Mouse (Mus musculus): ENCODE measurements around the gene Traf3ip1. TPM values are rescaled to one million over a fixed set of nuclear protein-coding genes. Genes with fewer than 3 reads are reported as not detected.
"Not testable (repeated sequence)": the region's sequence is repeated elsewhere in the genome, so short reads cannot be mapped to it uniquely, and the experiment has no call there.

The Traf3ip1 gene
- polyA plus RNA-seq, 1 experiment from 2014 or later: 7.9 TPM

DNA sequence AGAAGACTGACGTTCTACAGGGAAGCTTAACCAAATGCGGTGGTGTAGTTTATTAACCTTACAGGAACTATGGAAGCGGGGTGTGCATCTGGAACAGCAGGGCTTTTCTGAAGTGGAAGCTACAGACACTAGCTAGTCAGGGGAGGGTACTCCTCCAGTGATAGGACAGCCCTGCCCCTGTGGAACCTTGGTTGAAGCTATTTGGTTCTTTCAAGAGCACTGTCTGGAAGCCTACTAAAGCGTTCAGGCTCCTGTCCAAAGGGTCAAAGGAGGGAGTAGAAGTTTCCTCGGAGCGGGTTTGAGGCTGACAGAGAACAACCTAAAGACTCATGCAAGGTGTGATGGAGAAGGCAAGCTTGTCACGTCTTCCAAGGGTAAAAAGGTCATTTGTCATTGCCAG, 34.4 kb upstream of the Traf3ip1 start:
- H3K9me3 ChIP-seq (ENCODE audit: control insufficient read depth, low read length): no peaks in the 10 kb centered on the region
- no peak for DNase-seq (ENCODE audit: low spot score)
- WGBS: 45% methylated on average over 7 of the region's 7 CpGs
- peak overlapping the region; percentile 62 for H3K4me2 ChIP-seq (ENCODE audit: low read depth)
- H3K4me3 ChIP-seq (ENCODE audit: low read depth, low read length): peak overlapping the region; percentile 61; the same call in 1 of the 2 replicates
- 0 out of 2 replicates have a peak, but pooled peaks cover 2% of the 10 kb centered on the region for H3K27me3 ChIP-seq (ENCODE audit: control insufficient read depth, insufficient read depth, low read length)
- ATAC-seq (ENCODE audit: insufficient read depth, low FRiP score, low TSS enrichment): no peak
- H3K9ac ChIP-seq (ENCODE audit: low read length): no peak overlapping the region; the same call in 1 of the 2 replicates
- peaks cover 23% of the 10 kb centered on the region for H3K4me1 ChIP-seq (ENCODE audit: control insufficient read depth, insufficient read depth, low read length)
- no peak overlapping the region for H3K27ac ChIP-seq (ENCODE audit: low read depth, low read length)
- no peaks in the 10 kb centered on the region for H3K36me3 ChIP-seq (ENCODE audit: control insufficient read depth, insufficient read depth, low read length)

DNA sequence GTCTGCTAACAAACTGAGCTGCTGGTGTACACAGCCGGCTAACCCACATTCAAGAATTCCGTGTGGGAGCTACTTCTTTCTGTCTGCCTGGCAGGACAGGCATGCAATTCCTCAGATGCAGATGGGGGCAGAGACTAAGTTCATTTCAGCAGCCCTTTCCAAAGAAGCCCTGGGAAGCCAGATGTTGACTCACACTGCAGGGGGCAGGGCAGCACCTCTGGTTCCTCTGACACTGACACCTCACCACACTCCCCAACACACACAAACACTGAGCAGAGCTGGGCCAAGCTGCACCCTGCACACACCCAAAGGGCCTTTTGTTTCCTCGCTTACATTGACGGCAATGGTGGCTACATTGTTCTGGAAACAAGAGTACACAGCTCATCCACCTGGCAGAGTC, 33.9 kb upstream of the Traf3ip1 start:
- peaks cover 22% of the 10 kb centered on the region for H3K4me1 ChIP-seq (ENCODE audit: control insufficient read depth, insufficient read depth, low read length)
- H3K27ac ChIP-seq (ENCODE audit: low read depth, low read length): no peak overlapping the region
- no peak for DNase-seq (ENCODE audit: low spot score)
- H3K4me3 ChIP-seq (ENCODE audit: low read depth, low read length): no peak overlapping the region
- WGBS: 33% methylated on average over 4 of the region's 4 CpGs
- ATAC-seq (ENCODE audit: insufficient read depth, low FRiP score, low TSS enrichment): no peak
- H3K36me3 ChIP-seq (ENCODE audit: control insufficient read depth, insufficient read depth, low read length): no peaks in the 10 kb centered on the region
- no peak overlapping the region for H3K9ac ChIP-seq (ENCODE audit: low read length)
- 0 out of 2 replicates have a peak, but pooled peaks cover 2% of the 10 kb centered on the region for H3K27me3 ChIP-seq (ENCODE audit: control insufficient read depth, insufficient read depth, low read length)
- H3K9me3 ChIP-seq (ENCODE audit: control insufficient read depth, low read length): no peaks in the 10 kb centered on the region
- H3K4me2 ChIP-seq (ENCODE audit: low read depth): no peak overlapping the region

DNA sequence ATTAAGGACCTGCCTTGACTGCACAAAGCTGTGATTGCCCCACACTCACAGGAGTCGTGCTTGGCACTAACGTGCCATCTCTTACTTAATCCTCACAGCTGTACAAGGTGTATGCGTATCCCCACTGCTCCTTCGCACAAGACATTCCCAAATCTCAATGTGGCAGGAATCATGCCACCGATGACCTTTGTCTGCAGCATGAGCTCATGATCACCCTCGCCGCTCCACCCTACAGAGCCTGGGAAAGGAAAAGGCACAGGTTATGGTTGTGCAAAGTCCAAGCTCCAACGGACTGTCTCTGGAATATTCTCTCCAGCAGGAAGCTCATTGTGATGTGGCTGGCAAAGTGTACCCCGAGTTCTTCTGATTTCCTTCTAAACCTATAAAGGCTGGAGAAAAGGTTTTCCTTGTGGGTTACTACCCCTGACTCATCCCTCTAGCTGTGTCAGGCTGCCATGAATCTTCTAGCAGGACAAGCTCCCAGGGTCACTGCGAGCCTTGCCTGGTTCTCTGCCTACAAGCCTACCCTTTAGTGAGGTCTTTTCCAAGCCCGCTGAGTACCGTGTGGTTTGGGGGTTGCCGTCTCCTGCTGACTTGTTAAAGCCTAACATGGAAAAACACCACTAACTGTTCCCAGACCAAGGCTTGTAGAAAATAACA, 31.0 kb upstream of the Traf3ip1 start:
- Histone ChIP-seq H3K4me3 (ENCODE audit: low read depth, low read length) (no peak overlapping the region), H3K9ac (ENCODE audit: low read length) (no peak overlapping the region), H3K4me2 (ENCODE audit: low read depth) (no peak overlapping the region), H3K9me3 (ENCODE audit: control insufficient read depth, low read length) (no peaks in the 10 kb centered on the region), H3K27me3 (ENCODE audit: control insufficient read depth, insufficient read depth, low read length) (no peaks in the 10 kb centered on the region), H3K4me1 (ENCODE audit: control insufficient read depth, insufficient read depth, low read length) (peaks cover 5% of the 10 kb centered on the region), H3K27ac (ENCODE audit: low read depth, low read length) (no peak overlapping the region), H3K36me3 (ENCODE audit: control insufficient read depth, insufficient read depth, low read length) (no peaks in the 10 kb centered on the region)
- 92% methylated on average over 13 of the region's 13 CpGs for WGBS
- no peak for DNase-seq (ENCODE audit: low spot score)
- no peak for ATAC-seq (ENCODE audit: insufficient read depth, low FRiP score, low TSS enrichment)

DNA sequence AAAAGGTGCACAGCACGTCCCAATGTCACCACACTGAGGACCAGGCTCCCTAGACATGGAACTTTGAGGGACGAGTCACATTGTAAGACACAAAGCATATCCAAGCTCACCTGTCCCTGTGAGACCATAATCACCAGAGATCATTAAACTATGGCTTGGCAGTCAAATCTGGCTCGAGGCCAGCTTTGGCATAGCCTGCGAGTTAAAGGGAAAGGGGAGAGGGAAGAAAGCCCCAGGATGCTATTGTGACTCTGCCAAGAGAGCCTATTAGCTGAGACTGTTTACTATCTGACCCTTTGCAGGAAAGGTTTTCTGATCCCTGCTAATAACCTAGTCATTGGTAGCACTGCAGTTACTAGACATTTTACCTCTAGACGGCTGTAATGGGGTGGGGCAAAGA, 30.0 kb upstream of the Traf3ip1 start:
- Histone ChIP-seq H3K4me3 (ENCODE audit: low read depth, low read length) (no peak overlapping the region), H3K9me3 (ENCODE audit: control insufficient read depth, low read length) (no peaks in the 10 kb centered on the region), H3K27me3 (ENCODE audit: control insufficient read depth, insufficient read depth, low read length) (no peaks in the 10 kb centered on the region), H3K27ac (ENCODE audit: low read depth, low read length) (no peak overlapping the region), H3K9ac (ENCODE audit: low read length) (no peak overlapping the region), H3K4me2 (ENCODE audit: low read depth) (no peak overlapping the region), H3K36me3 (ENCODE audit: control insufficient read depth, insufficient read depth, low read length) (no peaks in the 10 kb centered on the region), H3K4me1 (ENCODE audit: control insufficient read depth, insufficient read depth, low read length) (peaks cover 5% of the 10 kb centered on the region; the same call in 1 of the 2 replicates)
- ATAC-seq (ENCODE audit: insufficient read depth, low FRiP score, low TSS enrichment) (no peak), DNase-seq (ENCODE audit: low spot score) (no peak)
- WGBS: 68% methylated on average over 5 of the region's 5 CpGs

DNA sequence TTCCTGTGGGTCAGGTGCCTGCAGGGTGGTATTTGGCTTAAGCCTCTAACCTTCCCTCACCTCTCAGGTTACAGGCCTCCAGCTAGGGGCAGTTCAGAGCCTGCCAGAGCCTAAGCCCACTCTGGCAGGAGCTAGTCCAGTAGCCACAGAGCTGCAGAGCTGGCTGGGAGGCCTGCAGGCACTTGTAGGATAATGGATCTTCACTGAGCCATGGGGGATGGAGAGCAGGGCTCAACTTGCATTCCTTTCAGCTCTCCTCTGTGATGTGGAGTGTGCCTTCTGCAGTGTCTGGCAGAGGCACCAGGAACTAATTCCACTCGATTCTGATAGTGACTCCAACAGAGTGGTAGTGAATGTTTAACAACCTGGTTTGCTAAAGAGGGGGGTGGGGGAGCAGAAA, 29.2 kb upstream of the Traf3ip1 start:
- ATAC-seq (ENCODE audit: insufficient read depth, low FRiP score, low TSS enrichment): no peak

DNA sequence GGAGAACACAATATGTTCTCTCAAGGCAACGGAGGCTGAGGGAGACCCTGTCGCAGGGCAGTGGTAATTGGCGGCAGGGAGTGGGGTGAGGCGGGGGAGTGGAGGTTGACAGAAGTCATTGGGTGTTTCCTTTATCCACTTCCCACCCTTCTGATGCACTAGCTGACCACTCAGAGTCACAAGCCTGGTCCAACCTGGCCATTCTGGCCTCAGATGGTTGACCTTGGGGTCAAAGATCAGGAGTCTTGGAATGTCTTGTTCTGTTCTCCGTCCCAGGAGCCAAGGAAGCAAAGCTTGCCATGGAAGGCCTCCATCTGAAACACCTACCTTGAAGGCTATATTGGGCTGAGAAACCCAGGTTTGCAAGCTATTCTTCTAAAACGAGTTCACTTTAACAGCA, 28.3 kb upstream of the Traf3ip1 start:
- no peaks in the 10 kb centered on the region for H3K4me1 ChIP-seq (ENCODE audit: control insufficient read depth, insufficient read depth, low read length)
- H3K27me3 ChIP-seq (ENCODE audit: control insufficient read depth, insufficient read depth, low read length): no peaks in the 10 kb centered on the region

More for the DNA sequence above, 29.2 kb upstream of the Traf3ip1 start:
- WGBS: 29% methylated on average over 1 of the region's 1 CpGs
- Histone ChIP-seq H3K9me3 (ENCODE audit: control insufficient read depth, low read length) (no peaks in the 10 kb centered on the region), H3K27ac (ENCODE audit: low read depth, low read length) (no peak overlapping the region), H3K27me3 (ENCODE audit: control insufficient read depth, insufficient read depth, low read length) (no peaks in the 10 kb centered on the region), H3K4me1 (ENCODE audit: control insufficient read depth, insufficient read depth, low read length) (no peaks in the 10 kb centered on the region), H3K4me3 (ENCODE audit: low read depth, low read length) (no peak overlapping the region), H3K36me3 (ENCODE audit: control insufficient read depth, insufficient read depth, low read length) (no peaks in the 10 kb centered on the region), H3K9ac (ENCODE audit: low read length) (no peak overlapping the region), H3K4me2 (ENCODE audit: low read depth) (no peak overlapping the region)
- no peak for DNase-seq (ENCODE audit: low spot score)

DNA sequence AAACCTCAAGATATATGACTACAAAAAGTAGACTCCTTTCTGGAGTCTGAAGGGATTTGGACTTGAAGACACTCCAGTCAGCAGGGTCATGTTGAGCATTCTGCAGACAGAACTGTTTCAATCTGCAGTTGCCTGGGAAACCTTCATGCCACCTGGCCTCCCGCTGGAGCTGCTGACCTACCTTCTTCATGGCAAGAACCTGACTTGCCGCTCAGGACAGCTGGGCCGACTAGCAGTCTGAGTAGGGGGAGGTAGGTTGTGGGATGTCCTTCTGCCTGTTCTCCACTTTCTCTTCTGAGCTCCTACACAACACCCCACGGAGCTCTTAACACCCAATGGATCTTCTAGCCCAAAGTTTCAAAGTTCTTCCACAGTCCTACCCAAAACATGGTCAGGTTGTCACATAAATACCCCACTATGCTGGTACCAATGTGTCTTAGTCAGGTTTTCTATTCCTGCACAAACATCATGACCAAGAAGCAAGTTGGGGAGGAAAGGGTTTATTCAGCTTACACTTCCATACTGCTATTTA, 24.5 kb upstream of the Traf3ip1 start:
- Histone ChIP-seq H3K9me3 (ENCODE audit: control insufficient read depth, low read length) (no peaks in the 10 kb centered on the region), H3K4me1 (ENCODE audit: control insufficient read depth, insufficient read depth, low read length) (no peaks in the 10 kb centered on the region), H3K27me3 (ENCODE audit: control insufficient read depth, insufficient read depth, low read length) (no peaks in the 10 kb centered on the region), H3K27ac (ENCODE audit: low read depth, low read length) (no peak overlapping the region), H3K9ac (ENCODE audit: low read length) (no peak overlapping the region), H3K36me3 (ENCODE audit: control insufficient read depth, insufficient read depth, low read length) (no peaks in the 10 kb centered on the region), H3K4me3 (ENCODE audit: low read depth, low read length) (no peak overlapping the region), H3K4me2 (ENCODE audit: low read depth) (no peak overlapping the region)
- WGBS: 89% methylated on average over 4 of the region's 4 CpGs
- DNase-seq (ENCODE audit: low spot score): no peak
- ATAC-seq (ENCODE audit: insufficient read depth, low FRiP score, low TSS enrichment): no peak

More for the DNA sequence above, 28.3 kb upstream of the Traf3ip1 start:
- Histone ChIP-seq H3K36me3 (ENCODE audit: control insufficient read depth, insufficient read depth, low read length) (no peaks in the 10 kb centered on the region), H3K9ac (ENCODE audit: low read length) (no peak overlapping the region), H3K9me3 (ENCODE audit: control insufficient read depth, low read length) (no peaks in the 10 kb centered on the region), H3K4me2 (ENCODE audit: low read depth) (no peak overlapping the region), H3K4me3 (ENCODE audit: low read depth, low read length) (no peak overlapping the region), H3K27ac (ENCODE audit: low read depth, low read length) (no peak overlapping the region)
- no peak for DNase-seq (ENCODE audit: low spot score)
- no peak for ATAC-seq (ENCODE audit: insufficient read depth, low FRiP score, low TSS enrichment)
- WGBS: 90% methylated on average over 6 of the region's 6 CpGs

DNA sequence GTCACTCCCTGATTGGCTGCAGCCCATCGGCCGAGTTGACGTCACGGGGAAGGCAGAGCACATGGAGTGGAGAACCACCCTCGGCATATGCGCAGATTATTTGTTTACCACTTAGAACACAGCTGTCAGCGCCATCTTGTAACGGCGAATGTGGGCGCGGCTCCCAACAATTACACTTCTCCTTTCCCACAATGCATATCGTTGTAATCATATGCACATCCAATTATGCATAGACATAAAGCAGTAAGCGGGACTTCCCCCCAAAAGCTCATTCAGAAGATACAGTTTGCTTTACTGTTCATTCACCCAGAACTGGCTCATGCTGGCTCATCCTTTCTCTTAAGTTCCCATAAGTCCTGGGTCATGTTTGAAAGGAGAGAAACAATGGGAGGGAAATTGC, 16.3 kb upstream of the Traf3ip1 start:
- not testable (repeated sequence) for H3K9me3 ChIP-seq (ENCODE audit: control insufficient read depth, low read length); H3K9ac ChIP-seq (ENCODE audit: low read length); H3K4me1 ChIP-seq (ENCODE audit: control insufficient read depth, insufficient read depth, low read length); H3K27me3 ChIP-seq (ENCODE audit: control insufficient read depth, insufficient read depth, low read length); H3K4me3 ChIP-seq (ENCODE audit: low read depth, low read length); H3K4me2 ChIP-seq (ENCODE audit: low read depth); ATAC-seq (ENCODE audit: insufficient read depth, low FRiP score, low TSS enrichment); H3K36me3 ChIP-seq (ENCODE audit: control insufficient read depth, insufficient read depth, low read length); DNase-seq (ENCODE audit: low spot score); H3K27ac ChIP-seq (ENCODE audit: low read depth, low read length)
- 97% methylated on average over 8 of the region's 13 CpGs for WGBS

DNA sequence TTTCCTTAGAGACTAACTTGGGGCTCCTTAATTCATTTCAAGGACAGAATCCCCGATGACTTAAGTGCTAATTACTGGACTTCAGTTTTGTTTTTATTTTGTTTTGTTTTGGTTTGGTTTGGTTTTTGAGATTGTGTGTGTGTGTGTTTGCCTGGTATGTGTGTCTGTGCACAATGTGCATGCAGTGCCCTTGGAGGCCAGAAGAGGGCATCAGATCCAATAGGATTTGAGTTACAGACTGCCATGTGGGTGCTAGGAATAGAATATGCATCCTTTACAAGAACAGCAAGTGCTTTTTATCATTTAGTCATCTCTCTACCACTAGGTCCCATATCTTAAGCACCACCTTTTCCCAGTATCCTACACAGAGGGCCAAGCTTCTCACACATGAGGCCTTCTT, 15.5 kb upstream of the Traf3ip1 start:
- no peaks in the 10 kb centered on the region for H3K9me3 ChIP-seq (ENCODE audit: control insufficient read depth, low read length)
- DNase-seq (ENCODE audit: low spot score): no peak
- no peak for ATAC-seq (ENCODE audit: insufficient read depth, low FRiP score, low TSS enrichment)
- no peak overlapping the region for H3K4me3 ChIP-seq (ENCODE audit: low read depth, low read length)
- no peak overlapping the region for H3K27ac ChIP-seq (ENCODE audit: low read depth, low read length)
- no peaks in the 10 kb centered on the region for H3K36me3 ChIP-seq (ENCODE audit: control insufficient read depth, insufficient read depth, low read length)
- no peaks in the 10 kb centered on the region for H3K27me3 ChIP-seq (ENCODE audit: control insufficient read depth, insufficient read depth, low read length)
- WGBS: 94% methylated on average over 1 of the region's 1 CpGs
- no peak overlapping the region for H3K4me2 ChIP-seq (ENCODE audit: low read depth)
- no peak overlapping the region for H3K9ac ChIP-seq (ENCODE audit: low read length)
- H3K4me1 ChIP-seq (ENCODE audit: control insufficient read depth, insufficient read depth, low read length): no peaks in the 10 kb centered on the region

All from neural tube, embryonic 11.5 days (tissue).